Mouse (Mus musculus) bone marrow, adult 2 months (tissue): ENCODE data around the gene Krt71. TPM values are rescaled to one million over a fixed set of nuclear protein-coding genes. Genes with fewer than 3 reads are reported as not detected.

ENCODE experiments used
- H3K27ac ChIP-seq: fragments of 200-500 bp; 2 replicates; pipeline ENCODE4 v1.5.1; 2012; ENCODE audit warnings: low read depth, mild to moderate bottlenecking, control low read depth, inconsistent platforms, low read length; ENCODE audit not compliant: control insufficient read depth, poor library complexity, insufficient read depth
- H3K4me1 ChIP-seq: fragments of 200-500 bp; 2 replicates; pipeline ENCODE4 v1.6.1; 2011; ENCODE audit warnings: low read length; ENCODE audit not compliant: control insufficient read depth, insufficient read depth
- H3K4me3 ChIP-seq: fragments of 200-500 bp; replicated peaks from 2 replicates; pipeline ENCODE3; 2011; ENCODE audit warnings: mild to moderate bottlenecking, low read depth, low read length, control low read depth; ENCODE audit not compliant: control insufficient read depth
- CTCF ChIP-seq: fragments of 200-500 bp; IDR thresholded peaks from 2 replicates; pipeline ENCODE4 v1.5.1; 2011; ENCODE audit warnings: low read length, control low read depth; ENCODE audit not compliant: control insufficient read depth, insufficient read depth
- POLR2A ChIP-seq: fragments of 200-500 bp; IDR thresholded peaks from 2 replicates; pipeline ENCODE4 v1.6.1; 2011; ENCODE audit warnings: low read depth, mild to moderate bottlenecking, control low read depth, low read length, borderline replicate concordance; ENCODE audit not compliant: control insufficient read depth
- WGBS: fragments of 180-500 bp; shearing (Covaris S2); methylation state at CpG from one replicate; pipeline ENCODE4 v1.1.7; 2018; 5-methylcytosine and 5-hydroxymethylcytosine counted together
- polyA plus RNA-seq: library from polyadenylated mRNA; stranded (reverse); fragments of >200 nt; gene quantifications from 2 replicates; pipeline ENCODE4 v1.2.4, GENCODE M21; 2011; ENCODE audit warnings: low replicate concordance; ENCODE audit not compliant: missing spikeins, insufficient read depth, insufficient read length

Krt71 gene
- polyA plus RNA-seq, 1 experiment = not detected

DNA sequence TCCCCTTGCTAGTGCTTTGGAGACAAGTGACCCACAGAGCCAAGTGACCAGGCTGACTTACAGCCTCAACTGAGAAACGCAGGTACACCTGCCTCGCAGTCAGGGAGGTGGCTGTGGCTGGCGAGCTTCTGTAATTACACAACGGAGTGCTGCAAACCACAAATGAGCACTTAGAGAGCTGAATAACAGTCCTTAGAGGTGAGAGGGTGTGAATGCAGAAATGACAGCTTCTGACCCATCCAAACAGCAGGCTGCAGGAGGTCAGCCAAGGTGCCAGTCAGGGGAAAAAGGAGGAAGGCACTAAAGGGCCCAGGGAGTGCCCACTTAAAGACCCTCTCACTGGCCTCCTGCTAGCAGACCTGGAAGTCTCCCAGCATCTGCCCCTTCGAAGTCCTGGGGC is 18.2 kb downstream of the Krt71 start:
- no peak overlapping the region for H3K27ac ChIP-seq
- no peak overlapping the region for H3K4me3 ChIP-seq
- WGBS = 35% methylated on average over 5 of the region's 5 CpGs
- TF ChIP-seq CTCF = no peak
- no peak for TF ChIP-seq POLR2A
- H3K4me1 ChIP-seq = no peaks in the 10 kb centered on the region

- 53% methylated on average over 3 of the region's 3 CpGs for WGBS
- TF ChIP-seq POLR2A = no peak
- no peak for TF ChIP-seq CTCF
- Histone ChIP-seq H3K27ac (no peak overlapping the region), H3K4me3 (no peak overlapping the region), H3K4me1 (no peaks in the 10 kb centered on the region; the same call in 1 of the 2 replicates)
Observed at GRCm38 (mm10) chr15:101715831-101716230, 27.1 kb downstream of the Krt71 start.

GRCm38 (mm10) chr15:101714356-101714755 is 28.6 kb downstream of the Krt71 start:
- no peak overlapping the region for H3K4me3 ChIP-seq
- 73% methylated on average over 5 of the region's 5 CpGs for WGBS
- no peak overlapping the region; the same call in 1 of the 2 replicates for H3K27ac ChIP-seq
- TF ChIP-seq CTCF (no peak), POLR2A (no peak)
- H3K4me1 ChIP-seq = no peaks in the 10 kb centered on the region; the same call in 1 of the 2 replicates

GRCm38 (mm10) chr15:101713731-101714130 is 29.2 kb downstream of the Krt71 start:
- Histone ChIP-seq H3K27ac (no peak overlapping the region), H3K4me3 (no peak overlapping the region), H3K4me1 (no peaks in the 10 kb centered on the region; the same call in 1 of the 2 replicates)
- TF ChIP-seq CTCF (no peak), POLR2A (no peak)
- WGBS = 65% methylated on average over 8 of the region's 8 CpGs

GRCm38 (mm10) chr15:101712720-101713119 is 30.2 kb downstream of the Krt71 start, which contains the start of gene Krt5:
Gene Krt5 (minus strand): TSS chr15:101712898.
- Histone ChIP-seq H3K4me1 (no peaks in the 10 kb centered on the region; the same call in 1 of the 2 replicates), H3K4me3 (no peak within 1 kb of the TSS), H3K27ac (no peak within 1 kb of the TSS; the same call in 1 of the 2 replicates)
- TF ChIP-seq CTCF (no peak), POLR2A (no peak)
- WGBS = 67% methylated on average over 13 of the region's 13 CpGs

DNA sequence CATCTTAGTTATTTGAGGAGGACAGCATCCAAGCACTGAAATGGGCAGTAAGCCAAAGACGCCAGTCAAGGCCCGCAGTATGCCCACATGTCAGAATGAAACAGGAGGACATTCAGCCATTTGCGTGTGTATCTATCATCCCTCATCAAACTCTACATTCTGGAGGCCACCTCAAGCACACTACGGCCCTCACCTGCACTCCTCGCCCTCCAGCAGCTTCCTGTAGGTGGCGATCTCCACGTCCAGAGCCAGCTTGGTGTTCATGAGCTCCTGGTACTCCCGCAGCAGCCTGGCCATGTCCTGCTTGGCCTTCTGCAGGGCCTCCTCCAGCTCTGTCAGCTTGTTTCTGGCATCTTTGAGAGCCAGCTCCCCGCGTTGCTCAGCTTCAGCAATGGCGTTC is 34.2 kb downstream of the Krt71 start:
- 58% methylated on average over 11 of the region's 11 CpGs for WGBS
- no peak overlapping the region for H3K4me3 ChIP-seq
- TF ChIP-seq CTCF = no peak
- TF ChIP-seq POLR2A = no peak
- no peak overlapping the region for H3K27ac ChIP-seq
- no peaks in the 10 kb centered on the region for H3K4me1 ChIP-seq

DNA sequence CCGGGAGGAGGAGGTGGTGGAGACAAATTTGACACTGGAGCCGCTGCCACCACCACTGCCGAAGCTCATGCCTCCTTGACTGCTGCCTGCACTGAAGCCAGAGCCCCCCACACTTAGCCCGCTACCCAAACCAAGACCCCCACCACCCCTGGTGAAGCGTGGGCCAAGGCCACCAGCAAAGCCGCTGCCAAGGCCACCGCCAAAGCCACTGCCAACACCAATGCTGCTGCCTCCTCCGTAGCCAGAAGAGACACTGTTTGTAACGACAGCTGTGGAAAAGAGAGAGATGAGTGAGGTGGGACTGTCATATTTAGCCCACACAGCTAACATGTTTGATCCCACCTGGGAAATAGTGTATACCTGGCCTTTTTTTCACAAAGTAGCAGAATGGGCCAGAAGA is 35.5 kb downstream of the Krt71 start:
- Histone ChIP-seq H3K27ac (no peak overlapping the region), H3K4me3 (no peak overlapping the region), H3K4me1 (no peaks in the 10 kb centered on the region)
- 82% methylated on average over 9 of the region's 9 CpGs for WGBS
- no peak for TF ChIP-seq CTCF
- no peak for TF ChIP-seq POLR2A

- H3K27ac ChIP-seq = no peak overlapping the region
- 62% methylated on average over 4 of the region's 4 CpGs for WGBS
- TF ChIP-seq CTCF (no peak), POLR2A (no peak)
Observed at GRCm38 (mm10) chr15:101704066-101704465, 38.8 kb downstream of the Krt71 start.

DNA sequence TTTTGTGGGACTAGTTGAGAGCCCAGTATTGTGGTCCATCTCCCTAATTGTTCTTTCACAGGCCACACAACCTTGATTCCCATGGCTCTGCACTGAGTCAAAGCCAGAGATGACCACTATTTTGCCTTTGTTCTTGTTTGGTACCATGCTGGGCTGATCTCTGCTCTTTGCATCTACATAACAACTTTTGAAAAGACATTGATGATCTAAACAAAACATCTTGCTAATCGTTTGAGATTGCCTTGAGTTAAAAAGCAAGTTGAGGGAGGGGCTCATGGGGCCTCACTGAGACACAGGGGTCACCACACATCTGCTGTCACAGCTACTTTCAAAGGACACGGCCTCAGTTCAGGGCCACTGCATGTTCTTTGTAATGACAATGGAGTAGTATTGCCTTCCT is 40.5 kb downstream of the Krt71 start:
- Histone ChIP-seq H3K27ac (no peak overlapping the region), H3K4me1 (no peaks in the 10 kb centered on the region), H3K4me3 (no peak overlapping the region)
- no peak for TF ChIP-seq CTCF
- no peak for TF ChIP-seq POLR2A
- WGBS = 51% methylated on average over 2 of the region's 2 CpGs

More at GRCm38 (mm10) chr15:101704066-101704465, 38.8 kb downstream of the Krt71 start:
- Histone ChIP-seq H3K4me3 (no peak overlapping the region), H3K4me1 (no peaks in the 10 kb centered on the region)
